Comparison of ENCODE assay signal across 16 mouse cellular contexts in the genomic region with DNA sequence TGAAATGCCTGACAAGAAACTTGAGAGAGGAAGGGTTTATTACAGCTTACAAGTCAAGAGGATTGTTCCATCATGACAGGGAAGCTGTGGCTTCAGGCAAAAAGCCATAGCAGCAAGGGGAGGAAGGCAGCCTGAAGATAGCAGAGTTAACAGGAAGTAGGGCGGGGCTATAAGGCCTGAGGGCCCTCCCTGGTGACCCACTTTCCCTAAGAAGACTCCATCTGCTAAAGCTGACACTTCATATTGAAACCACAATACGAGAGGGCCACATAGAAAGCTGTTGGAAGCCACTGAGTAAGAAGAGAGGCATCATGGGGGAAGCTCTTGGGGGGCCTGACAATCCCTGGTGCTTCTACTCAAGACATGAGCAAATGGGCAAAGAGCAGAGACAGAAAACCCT.
A peak's percentile ranks its signal among the peaks of the same experiment; 100 is the strongest.
DNase-seq lines count a peak whose midpoint lies in the region; ATAC-seq lines count a peak whose summit lies in the region.
"Had no signal": no experiment of that assay in that cellular context is flagged by ENCODE, and none has a peak within 500 bp of the region (broad histone marks: within the 10 kb centered on the region; RNA-seq: fewer than 3 reads in every experiment).

No protein-coding gene starts in this region.

- ATAC-seq in megakaryocyte progenitor cell, adult 5-6 weeks (replicated peaks; ENCODE audit: poor library complexity), result peak; percentile 70
- ATAC-seq in erythroid progenitor cell, adult 5-6 weeks (replicated peaks; ENCODE audit: low FRiP score, poor library complexity, severe bottlenecking), result no peak
- ATAC-seq in megakaryocyte-erythroid progenitor cell, adult 5-6 weeks (replicated peaks; ENCODE audit: low FRiP score, low TSS enrichment, poor library complexity, severe bottlenecking), result no peak
- ATAC-seq: hindbrain, postnatal 0 days had no signal

- DNase-seq in CD4-positive helper T cell, adult 2 months (ENCODE audit: low read depth, low spot score), result peak; percentile 68
- peak; percentile 17 for DNase-seq in T-cell, adult 2 months (ENCODE audit: low spot score)
- DNase-seq in thymus, postnatal 10 days (ENCODE audit: low spot score in 2 of 2), result peak; percentile 59 to 76
- no peak for DNase-seq in MN1 (ENCODE audit: low spot score)
- DNase-seq in layer of hippocampus, adult 11-12 months (ENCODE audit: low spot score), result no peak
- DNase-seq: adrenal gland, adult 8-10 months; cerebellum, postnatal 14 days; embryo, embryonic 11 days; gastrocnemius, postnatal 10 days; kidney, postnatal 36 days; lung, embryonic 14.5 days; lung, postnatal 36 days had no signal

Comparison
In these comparisons a context has a peak if more than half of its experiments do, and no peak if none do; other contexts are left out.
1. DNase-seq: peak in CD4-positive helper T cell, adult 2 months (single experiment), T-cell, adult 2 months (single experiment) and thymus, postnatal 10 days (2 of 2); none in MN1 (single experiment) and layer of hippocampus, adult 11-12 months (single experiment).